ENCODE assay signal across 8 mouse cellular contexts in the genomic region with DNA sequence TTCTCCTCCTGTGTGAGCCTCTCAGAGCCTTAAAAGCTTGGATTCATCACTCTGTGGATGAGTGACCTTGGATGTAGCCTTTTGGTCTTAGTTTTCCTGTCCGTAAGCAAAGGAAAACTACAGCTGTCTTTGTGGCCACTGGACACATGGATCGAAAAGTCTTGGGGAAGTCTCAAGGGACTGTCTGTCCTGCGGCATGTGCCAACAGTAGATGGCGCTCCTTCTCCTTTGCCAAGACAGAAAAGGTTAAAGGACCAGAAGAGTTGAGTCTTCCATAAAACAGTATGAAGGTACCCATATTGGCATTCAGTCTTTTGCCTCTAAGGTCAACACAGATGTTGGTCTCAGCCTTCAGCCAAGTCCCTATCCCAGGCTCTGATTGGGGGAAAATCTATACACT. TPM values are rescaled to one million over a fixed set of nuclear protein-coding genes. Genes with fewer than 3 reads are reported as not detected.
A peak's percentile ranks its signal among the peaks of the same experiment; 100 is the strongest.
DNase-seq lines count a peak whose midpoint lies in the region; ATAC-seq and TF ChIP-seq lines count a peak whose summit lies in the region.

No protein-coding gene starts in this region.

- H3K4me1 ChIP-seq in forebrain, postnatal 0 days (ENCODE audit: insufficient read depth): no peaks in the 10 kb centered on the region
- 0 out of 2 replicates have a peak, but pooled peaks cover 5% of the 10 kb centered on the region for H3K4me1 ChIP-seq in forebrain, embryonic 12.5 days

- H3K79me2 ChIP-seq in C2C12 (ENCODE audit: control insufficient read depth, insufficient read depth): no peaks in the 10 kb centered on the region

- H3K27me3 ChIP-seq in forebrain, postnatal 0 days (ENCODE audit: insufficient read depth, low read length): no peaks in the 10 kb centered on the region
- H3K27me3 ChIP-seq in forebrain, embryonic 12.5 days: peaks cover 7% of the 10 kb centered on the region; the same call in 1 of the 2 replicates
- peaks cover 21% of the 10 kb centered on the region for H3K27me3 ChIP-seq in C2C12 (ENCODE audit: control insufficient read depth, insufficient read depth, insufficient read length)

- H3ac ChIP-seq in C2C12 (ENCODE audit: control insufficient read depth, insufficient read length, low read depth): no peak overlapping the region

- no peaks in the 10 kb centered on the region for H3K36me3 ChIP-seq in forebrain, postnatal 0 days (ENCODE audit: insufficient read depth)
- no peaks in the 10 kb centered on the region for H3K36me3 ChIP-seq in forebrain, embryonic 12.5 days (replicated peaks)
- H3K36me3 ChIP-seq in C2C12 (ENCODE audit: control insufficient read depth, insufficient read depth): no peaks in the 10 kb centered on the region

- no peaks in the 10 kb centered on the region for H3K79me3 ChIP-seq in C2C12 (ENCODE audit: low read depth)

- no peaks in the 10 kb centered on the region for H3K9me3 ChIP-seq in forebrain, postnatal 0 days (ENCODE audit: low read length)
- no peaks in the 10 kb centered on the region for H3K9me3 ChIP-seq in forebrain, embryonic 12.5 days

- 16% methylated on average over 4 of the region's 4 CpGs for WGBS in forebrain, postnatal 0 days
- 19% methylated on average over 4 of the region's 4 CpGs for WGBS in forebrain, embryonic 12.5 days

- ATAC-seq in forebrain, postnatal 0 days: no peak
- no peak for ATAC-seq in forebrain, embryonic 12.5 days (ENCODE audit: low FRiP score)

- H3K4me3 ChIP-seq in forebrain, postnatal 0 days (ENCODE audit: low read depth, low read length): no peak overlapping the region
- H3K4me3 ChIP-seq in forebrain, embryonic 12.5 days (replicated peaks): no peak overlapping the region
- H3K4me3 ChIP-seq in C2C12 (ENCODE audit: insufficient read depth, poor library complexity, severe bottlenecking): no peak overlapping the region

- peak; percentile 57 for DNase-seq in forebrain, postnatal 0 days
- peak; percentile 82 for DNase-seq in brain, embryonic 14.5 days (ENCODE audit: low read depth)
- peak; percentile 28 to 37 for DNase-seq in frontal cortex, postnatal 25 days (ENCODE audit: low spot score in 2 of 2)
- DNase-seq in kidney, postnatal 36 days: peak; percentile 74 to 86
- DNase-seq in lung, postnatal 10 days: peak; percentile 74
- peak; percentile 56 for DNase-seq in skeletal muscle tissue, adult 2 months (ENCODE audit: low read depth, low spot score)

- no peak for TF ChIP-seq POLR2A in brain, embryonic 14.5 days (IDR thresholded peaks at IDR 0.05; ENCODE audit: borderline replicate concordance, extremely low read depth, insufficient read depth, insufficient read length, poor library complexity, severe bottlenecking)

- peak; percentile 73 for TF ChIP-seq CTCF in forebrain, postnatal 0 days (IDR thresholded peaks at IDR 0.05; ENCODE audit: low read depth)
- peak; percentile 59 for TF ChIP-seq CTCF in C2C12 (IDR thresholded peaks at IDR 0.05; ENCODE audit: control insufficient read depth, insufficient read depth, insufficient read length)
- TF ChIP-seq CTCF in brain, embryonic 14.5 days (IDR thresholded peaks at IDR 0.05; ENCODE audit: borderline replicate concordance, extremely low read depth, insufficient read depth, insufficient read length): peak; percentile 71

- H3K9ac ChIP-seq in forebrain, postnatal 0 days: no peak overlapping the region
- H3K9ac ChIP-seq in forebrain, embryonic 12.5 days: no peak overlapping the region

- no peak overlapping the region for H3K27ac ChIP-seq in forebrain, postnatal 0 days (ENCODE audit: low read depth, low read length)
- no peak overlapping the region for H3K27ac ChIP-seq in forebrain, embryonic 12.5 days

- no peak overlapping the region for H3K4me2 ChIP-seq in forebrain, postnatal 0 days (ENCODE audit: low read depth)
- no peak overlapping the region for H3K4me2 ChIP-seq in forebrain, embryonic 12.5 days

TF ChIP-seq in C2C12, 6 proteins besides CTCF, POLR2A, EP300 and RAD21:
- TF ChIP-seq USF1 (IDR thresholded peaks at IDR 0.05; ENCODE audit: low read depth) (no peak), MYOG (IDR thresholded peaks at IDR 0.05; ENCODE audit: control insufficient read depth, extremely low read depth, insufficient read length) (no peak), FOSL1 (IDR thresholded peaks at IDR 0.05; ENCODE audit: insufficient read depth, low read length, poor library complexity, severe bottlenecking) (no peak), MAX (IDR thresholded peaks at IDR 0.05) (no peak), MYOD1 (IDR thresholded peaks at IDR 0.05; ENCODE audit: control insufficient read depth, insufficient read length, low read depth) (no peak), CEBPB (IDR thresholded peaks at IDR 0.05; ENCODE audit: low read depth) (no peak)

RNA-seq across cellular contexts. Expression of gene Mitf, which starts 47.6 kb away (rescaled TPM):
- total RNA-seq in forebrain, postnatal 0 days (2014; rRNA removed): 3.1 and 5.2 TPM in 2 replicates
- 1.4 and 1.8 TPM in 2 replicates for polyA plus RNA-seq in forebrain, postnatal 0 days (2015; fragmentation: Nextera tagmentation; extraction: Ambion mirVana)
- 0.76 and 1.0 TPM in 2 replicates for polyA plus RNA-seq in forebrain, embryonic 12.5 days (2016; fragmentation: Nextera tagmentation; extraction: Ambion mirVana)
- 0.70 TPM for polyA plus RNA-seq in C2C12 (2012; fragmentation: generic; extraction: Trizol)
- polyA plus RNA-seq in brain, embryonic 14.5 days (2012; rRNA removed): 1.3 and 2.5 TPM in 2 replicates
